In the genomic region with DNA sequence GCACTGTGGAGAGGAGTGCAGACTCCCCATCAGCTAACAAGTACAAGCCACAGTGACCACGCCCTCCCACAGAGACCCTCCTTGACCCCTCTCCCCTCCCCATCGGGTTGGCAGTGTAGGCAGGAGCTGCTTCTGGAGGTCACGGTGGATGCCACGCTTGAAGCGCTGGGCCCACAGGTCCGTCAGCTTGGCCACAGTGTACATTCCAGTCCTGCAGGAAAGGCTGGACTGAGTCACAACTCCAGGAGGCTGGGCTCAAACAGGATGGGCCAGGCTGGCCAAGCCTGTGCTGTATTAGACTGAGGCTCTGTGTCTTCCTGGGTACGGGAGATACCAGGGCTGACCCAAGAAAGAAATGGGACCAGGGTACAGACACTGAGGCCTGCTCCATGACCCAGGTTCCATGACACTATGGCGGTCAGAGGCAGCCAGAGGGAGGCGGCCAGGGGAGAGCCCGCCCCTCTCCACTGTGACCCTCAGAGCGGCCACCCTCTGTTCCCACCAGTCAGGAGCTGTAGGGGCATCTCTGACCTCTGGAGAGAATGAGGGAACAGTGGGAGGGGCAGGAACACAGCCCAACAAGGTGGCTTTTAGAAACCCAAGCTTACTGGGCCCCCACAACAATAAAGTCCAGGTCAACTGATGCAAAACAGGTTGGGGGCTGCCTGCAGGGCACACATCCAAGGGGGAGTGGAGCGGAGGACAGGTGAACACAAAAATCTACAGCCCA, we compare ENCODE assay signal across 9 mouse cellular contexts. TPM values are rescaled to one million over a fixed set of nuclear protein-coding genes. Genes with fewer than 3 reads are reported as not detected.
A peak's percentile ranks its signal among the peaks of the same experiment; 100 is the strongest.
DNase-seq lines count a peak whose midpoint lies in the region; ATAC-seq and TF ChIP-seq lines count a peak whose summit lies in the region.
"Had no signal": no experiment of that assay in that cellular context is flagged by ENCODE, and none has a peak within 500 bp of the region (broad histone marks: within the 10 kb centered on the region; RNA-seq: fewer than 3 reads in every experiment).

No protein-coding gene starts in this region.

- no peak for ATAC-seq in forebrain, embryonic 13.5 days
- peak; percentile 12; the same call in 1 of the 2 replicates for ATAC-seq in limb, embryonic 12.5 days (ENCODE audit: insufficient number of reproducible peaks, insufficient read depth, low FRiP score, low TSS enrichment, low read depth)

- TF ChIP-seq CTCF in cerebellum, adult 2 months (IDR thresholded peaks at IDR 0.05; ENCODE audit: borderline replicate concordance, insufficient read depth, low read depth, low read length) = no peak

- WGBS in forebrain, embryonic 13.5 days = 74% methylated on average over 12 of the region's 12 CpGs
- WGBS in limb, embryonic 12.5 days = 69% methylated on average over 12 of the region's 12 CpGs
- 73% methylated on average over 12 of the region's 12 CpGs for WGBS in cerebellum, adult 2 months

- TF ChIP-seq POLR2A in cerebellum, adult 2 months (IDR thresholded peaks at IDR 0.05; ENCODE audit: borderline replicate concordance, insufficient read depth, low read length) = no peak

- H3K9ac ChIP-seq in forebrain, embryonic 13.5 days = no peak overlapping the region; the same call in 1 of the 2 replicates
- no peak overlapping the region; the same call in 1 of the 2 replicates for H3K9ac ChIP-seq in limb, embryonic 12.5 days (replicated peaks)

- H3K27ac ChIP-seq in forebrain, embryonic 13.5 days = no peak overlapping the region
- no peak overlapping the region for H3K27ac ChIP-seq in limb, embryonic 12.5 days
- H3K27ac ChIP-seq in cerebellum, adult 2 months (ENCODE audit: insufficient read depth, low read length) = no peak overlapping the region

- H3K4me2 ChIP-seq in forebrain, embryonic 13.5 days = peak overlapping the region; percentile 72
- H3K4me2 ChIP-seq in limb, embryonic 12.5 days = peak overlapping the region; percentile 72

- peak; percentile 96 for DNase-seq in heart, adult 11 months
- no peak for DNase-seq in heart, adult 9 months (ENCODE audit: low spot score in 2 of 2)
- DNase-seq in 3T3-L1 (ENCODE audit: low read depth, low spot score) = peak; percentile 78
- DNase-seq in spleen, postnatal 14 days (ENCODE audit: low spot score in 2 of 2) = no peak
- DNase-seq in cerebellum, adult 2 months = no peak
- DNase-seq in gastrocnemius, postnatal 25 days = no peak

- no peaks in the 10 kb centered on the region for H3K36me3 ChIP-seq in forebrain, embryonic 13.5 days (ENCODE audit: poor library complexity, severe bottlenecking)
- no peaks in the 10 kb centered on the region for H3K36me3 ChIP-seq in limb, embryonic 12.5 days

- peaks cover 48% of the 10 kb centered on the region for H3K27me3 ChIP-seq in forebrain, embryonic 13.5 days
- H3K27me3 ChIP-seq in limb, embryonic 12.5 days = peaks cover 32% of the 10 kb centered on the region
- H3K27me3 ChIP-seq in cerebellum, adult 2 months (ENCODE audit: control insufficient read depth, insufficient read depth, low read length) = no peaks in the 10 kb centered on the region

- peaks cover 36% of the 10 kb centered on the region for H3K4me1 ChIP-seq in forebrain, embryonic 13.5 days
- H3K4me1 ChIP-seq in limb, embryonic 12.5 days (replicated peaks) = peaks cover 61% of the 10 kb centered on the region
- peaks cover 7% of the 10 kb centered on the region; the same call in 1 of the 2 replicates for H3K4me1 ChIP-seq in cerebellum, adult 2 months (ENCODE audit: control insufficient read depth, insufficient read depth, low read length)

- H3K9me3 ChIP-seq in forebrain, embryonic 13.5 days (replicated peaks) = no peaks in the 10 kb centered on the region
- no peaks in the 10 kb centered on the region for H3K9me3 ChIP-seq in limb, embryonic 12.5 days

- peak overlapping the region; percentile 46 for H3K4me3 ChIP-seq in forebrain, embryonic 13.5 days
- H3K4me3 ChIP-seq in limb, embryonic 12.5 days (replicated peaks) = peak overlapping the region; percentile 47
- no peak overlapping the region for H3K4me3 ChIP-seq in cerebellum, adult 2 months (replicated peaks; ENCODE audit: insufficient read depth, low read depth, low read length)

RNA-seq across cellular contexts. Expression of gene Plcd1, which starts 1.6 kb away (rescaled TPM):
- polyA plus RNA-seq in forebrain, embryonic 13.5 days (2015; fragmentation: Nextera tagmentation; extraction: Ambion mirVana) = 8.4 and 12.2 TPM in 2 replicates
- 25.1 and 27.8 TPM in 2 replicates for polyA plus RNA-seq in limb, embryonic 12.5 days (2016; fragmentation: Nextera tagmentation; extraction: Ambion mirVana)
- polyA plus RNA-seq in cerebellum, adult 2 months (2012; rRNA removed) = 14.7 and 16.3 TPM in 2 replicates
- total RNA-seq in gastrocnemius, postnatal 25 days (2021) = 1 to 10 TPM; 8.5 to 8.6 TPM
- total RNA-seq: granulocyte monocyte progenitor cell, adult 5-6 weeks had no signal

RNA-seq across cellular contexts. Expression of gene Dlec1, which starts 10.5 kb away (rescaled TPM):
- 0.57 and 0.86 TPM in 2 replicates for polyA plus RNA-seq in forebrain, embryonic 13.5 days (2015; fragmentation: Nextera tagmentation; extraction: Ambion mirVana)
- polyA plus RNA-seq in limb, embryonic 12.5 days (2016; fragmentation: Nextera tagmentation; extraction: Ambion mirVana) = 2.0 and 2.3 TPM in 2 replicates
- polyA plus RNA-seq in cerebellum, adult 2 months (2012; rRNA removed) = 1.2 and 2.1 TPM in 2 replicates
- total RNA-seq in gastrocnemius, postnatal 25 days (2021) = under 1 TPM in 1 of 2 experiments, not detected in 1; 0.05 TPM

RNA-seq across cellular contexts. Expression of gene Vill, which starts 39.2 kb away (rescaled TPM):
- polyA plus RNA-seq in forebrain, embryonic 13.5 days (2015; fragmentation: Nextera tagmentation; extraction: Ambion mirVana) = 3.9 and 4.3 TPM in 2 replicates
- polyA plus RNA-seq in limb, embryonic 12.5 days (2016; fragmentation: Nextera tagmentation; extraction: Ambion mirVana) = 42.1 and 42.4 TPM in 2 replicates
- 0.47 and 0.57 TPM in 2 replicates for polyA plus RNA-seq in cerebellum, adult 2 months (2012; rRNA removed)
- under 1 TPM; 0.23 to 0.27 TPM for total RNA-seq in gastrocnemius, postnatal 25 days (2021)

Comparison
In these comparisons a context has a peak if more than half of its experiments do, and no peak if none do; other contexts are left out.
1. DNase-seq: peak in heart, adult 11 months (single experiment) and 3T3-L1 (single experiment); none in heart, adult 9 months (0 of 2), spleen, postnatal 14 days (0 of 2), cerebellum, adult 2 months (0 of 2) and gastrocnemius, postnatal 25 days (single experiment).